Mouse (Mus musculus) MEL (cell line): ENCODE measurements around the gene Rspo1. TPM values are rescaled to one million over a fixed set of nuclear protein-coding genes. Genes with fewer than 3 reads are reported as not detected.

Experiments used
- DNase-seq: peaks from one replicate; pipeline ENCODE4 v3.0.0; 2011; ENCODE audit warnings: low read depth, low spot score
- H3K27ac ChIP-seq: 2 replicates; pipeline ENCODE4 v1.5.1; 2012; ENCODE audit warnings: low read depth, mild to moderate bottlenecking, control low read depth, low read length, moderate library complexity; ENCODE audit not compliant: control insufficient read depth
- H3K27me3 ChIP-seq, 2 experiments: fragments of 150-350 bp in 1 of 2; sonication (generic) in 1 of 2; 2 replicates each; pipeline ENCODE4 v1.6.1; 2012; ENCODE audit warnings: low read length in 2 of 2, mild to moderate bottlenecking in 2 of 2, improper control_type of control experiment in 1 of 2, moderate library complexity in 1 of 2; ENCODE audit not compliant: insufficient read depth in 2 of 2, control insufficient read depth in 1 of 2
- H3K36me3 ChIP-seq, 2 experiments: 2 replicates each; pipeline ENCODE4 v1.6.1; 2012 to 2014; ENCODE audit warnings: low read length in 2 of 2, improper control_type of control experiment in 1 of 2, inconsistent platforms in 1 of 2, mild to moderate bottlenecking in 1 of 2; ENCODE audit not compliant: insufficient read depth in 2 of 2, control insufficient read depth in 1 of 2
- H3K4me1 ChIP-seq, 2 experiments: fragments of 150-350 bp in 1 of 2; sonication (generic) in 1 of 2; 2 replicates each; pipeline ENCODE4 v1.6.1; 2012; ENCODE audit warnings: low read length in 2 of 2, improper control_type of control experiment in 1 of 2, mild to moderate bottlenecking in 1 of 2; ENCODE audit not compliant: insufficient read depth in 2 of 2, control insufficient read depth in 1 of 2
- H3K4me3 ChIP-seq, 2 experiments: fragments of 150-350 bp in 1 of 2; sonication (generic) in 1 of 2; 2 replicates each; pipeline ENCODE4 v1.5.1; 2012; ENCODE audit warnings: low read depth in 2 of 2, low read length in 2 of 2, mild to moderate bottlenecking in 2 of 2, moderate library complexity in 2 of 2, control low read depth in 1 of 2, improper control_type of control experiment in 1 of 2; ENCODE audit not compliant: control insufficient read depth in 1 of 2, insufficient read depth in 1 of 2
- H3K79me2 ChIP-seq: 2 replicates; pipeline ENCODE4 v1.6.1; 2012; ENCODE audit warnings: mild to moderate bottlenecking, low read length, moderate library complexity; ENCODE audit not compliant: control insufficient read depth, poor library complexity, insufficient read depth
- H3K9ac ChIP-seq: 2 replicates; pipeline ENCODE4 v1.6.1; 2012; ENCODE audit warnings: low read depth, mild to moderate bottlenecking, control low read depth, low read length, moderate library complexity; ENCODE audit not compliant: control insufficient read depth, poor library complexity, severe bottlenecking
- H3K9me3 ChIP-seq: fragments of 150-350 bp; sonication (generic); replicated peaks from 2 replicates; pipeline ENCODE4 v1.6.1; 2012; ENCODE audit warnings: mild to moderate bottlenecking, low read length, improper control_type of control experiment, moderate library complexity; ENCODE audit not compliant: insufficient read depth
- BHLHE40 ChIP-seq: IDR thresholded peaks from 2 replicates; pipeline ENCODE4 v1.6.1; 2012; ENCODE audit warnings: low read depth, mild to moderate bottlenecking, inconsistent platforms, low read length, improper control_type of control experiment, borderline replicate concordance
- CHD1 ChIP-seq: IDR thresholded peaks from 2 replicates; pipeline ENCODE4 v1.6.1; 2012; ENCODE audit warnings: low read depth, mild to moderate bottlenecking, inconsistent platforms, low read length, improper control_type of control experiment
- CHD2 ChIP-seq: IDR thresholded peaks from 2 replicates; pipeline ENCODE4 v1.6.1; 2011; ENCODE audit warnings: low read length, improper control_type of control experiment
- KAT2A ChIP-seq: conservative IDR thresholded peaks from 2 replicates; pipeline ENCODE4 v1.6.1; 2012; ENCODE audit warnings: low read depth, low read length, improper control_type of control experiment, inconsistent platforms
- MAFK ChIP-seq: IDR thresholded peaks from 2 replicates; pipeline ENCODE4 v1.6.1; 2011; ENCODE audit warnings: low read depth, mild to moderate bottlenecking, low read length, improper control_type of control experiment, borderline replicate concordance
- MAX ChIP-seq: IDR thresholded peaks from 2 replicates; pipeline ENCODE4 v1.6.1; 2011; ENCODE audit warnings: low read length, improper control_type of control experiment
- MYB ChIP-seq: IDR thresholded peaks from 2 replicates; pipeline ENCODE4 v1.6.1; 2011; ENCODE audit warnings: mild to moderate bottlenecking, low read depth, low read length, improper control_type of control experiment
- NELFE ChIP-seq: IDR thresholded peaks from 2 replicates; pipeline ENCODE4 v1.6.1; 2011; ENCODE audit warnings: low read depth, low read length, improper control_type of control experiment
- POLR2A ChIP-seq, 2 experiments: IDR thresholded peaks; 2 replicates each; pipeline ENCODE4 v1.6.1; 2011 to 2012; ENCODE audit warnings: low read length in 2 of 2, mild to moderate bottlenecking in 2 of 2, control low read depth in 1 of 2, improper control_type of control experiment in 1 of 2, low read depth in 1 of 2, moderate library complexity in 1 of 2; ENCODE audit not compliant: control insufficient read depth in 1 of 2, insufficient read depth in 1 of 2, poor library complexity in 1 of 2
- POLR2AphosphoS2 ChIP-seq: IDR thresholded peaks from 2 replicates; pipeline ENCODE4 v1.6.1; 2011; ENCODE audit warnings: low read length, improper control_type of control experiment
- POLR2AphosphoS5 ChIP-seq: IDR thresholded peaks from 2 replicates; pipeline ENCODE4 v1.6.1; 2012; ENCODE audit warnings: low read depth, borderline replicate concordance, mild to moderate bottlenecking, inconsistent platforms, low read length, moderate library complexity, mixed read lengths
- RAD21 ChIP-seq: IDR thresholded peaks from 2 replicates; pipeline ENCODE4 v1.6.1; 2011; ENCODE audit warnings: mild to moderate bottlenecking, low read depth, low read length, improper control_type of control experiment
- SMC3 ChIP-seq: IDR thresholded peaks from 2 replicates; pipeline ENCODE4 v1.6.1; 2011; ENCODE audit warnings: low read depth, low read length, improper control_type of control experiment
- TAL1 ChIP-seq: IDR thresholded peaks from 2 replicates; pipeline ENCODE4 v1.6.1; 2012; ENCODE audit warnings: mild to moderate bottlenecking, inconsistent platforms, low read length, moderate library complexity, mixed read lengths
- TBP ChIP-seq: IDR thresholded peaks from 2 replicates; pipeline ENCODE4 v1.8.0; 2011; ENCODE audit warnings: low read depth, low read length, improper control_type of control experiment
- ZC3H11A ChIP-seq: IDR thresholded peaks from 2 replicates; pipeline ENCODE4 v1.6.1; 2012; ENCODE audit warnings: low read depth, mild to moderate bottlenecking, inconsistent platforms, low read length, improper control_type of control experiment
- ZKSCAN1 ChIP-seq: IDR thresholded peaks from 2 replicates; pipeline ENCODE4 v1.6.1; 2012; ENCODE audit warnings: low read depth, mild to moderate bottlenecking, inconsistent platforms, low read length, improper control_type of control experiment, moderate library complexity
- ZMIZ1 ChIP-seq: IDR thresholded peaks from 2 replicates; pipeline ENCODE4 v1.6.1; 2012; ENCODE audit warnings: low read depth, mild to moderate bottlenecking, inconsistent platforms, low read length, improper control_type of control experiment, moderate library complexity
- ZNF384 ChIP-seq: IDR thresholded peaks from 2 replicates; pipeline ENCODE4 v1.6.1; 2012; ENCODE audit warnings: low read depth, mild to moderate bottlenecking, inconsistent platforms, low read length, improper control_type of control experiment
- polyA plus RNA-seq, 2 experiments: library from polyadenylated mRNA; stranded (reverse) in 1 of 2; unstranded in 1 of 2; fragments of >175 nt in 1 of 2; fragments of >200 nt in 1 of 2; gene quantifications; 2 replicates each; pipeline versions ENCODE4 v1.2.1 to v1.2.4; 2012; ENCODE audit warnings: low replicate concordance in 2 of 2, low read depth in 1 of 2; ENCODE audit not compliant: insufficient read length in 2 of 2, insufficient read depth in 1 of 2, missing spikeins in 1 of 2
- total RNA-seq: library from RNA; depleted of rRNA; stranded (reverse); fragments of 300-350 nt; gene quantifications from 2 replicates; pipeline ENCODE4 v1.2.3, GENCODE M21; 2012

Rspo1 gene
- total and polyA plus RNA-seq, 3 experiments, result not detected

GRCm38 (mm10) chr4:125004886-125005285 lies 18.7 kb downstream of the Rspo1 start:
- H3K79me2 ChIP-seq, result no peaks in the 10 kb centered on the region
- TF ChIP-seq MAFK (no peak), ZMIZ1 (no peak), BHLHE40 (no peak)
- DNase-seq, result no peak
- peaks cover 0 to 8% of the 10 kb centered on the region in 2 experiments; a peak in 2 of 4 replicates for H3K27me3 ChIP-seq
- H3K4me3 ChIP-seq, result no peak overlapping the region
- H3K36me3 ChIP-seq, result no peaks in the 10 kb centered on the region
- no peak overlapping the region for H3K27ac ChIP-seq
- no peak overlapping the region for H3K9ac ChIP-seq
- H3K9me3 ChIP-seq, result no peaks in the 10 kb centered on the region
- no peaks in the 10 kb centered on the region for H3K4me1 ChIP-seq

- H3K27me3 ChIP-seq, result peaks cover 0 to 7% of the 10 kb centered on the region in 2 experiments; a peak in 2 of 4 replicates
- no peak for DNase-seq
- H3K4me1 ChIP-seq, result no peaks in the 10 kb centered on the region
- no peak overlapping the region for H3K9ac ChIP-seq
- no peaks in the 10 kb centered on the region for H3K79me2 ChIP-seq
- TF ChIP-seq POLR2A (IDR thresholded peaks at IDR 0.05; ENCODE audit: control insufficient read depth in 1 of 2, insufficient read depth in 1 of 2, low read depth in 1 of 2, low read length in 2 of 2, poor library complexity in 1 of 2) (no peak), SMC3 (no peak), ZKSCAN1 (no peak), KAT2A (no peak), CHD2 (no peak), TBP (no peak), CHD1 (no peak), POLR2AphosphoS2 (no peak), ZC3H11A (no peak), MAX (no peak), TAL1 (no peak), ZNF384 (no peak), MYB (no peak), NELFE (no peak), POLR2AphosphoS5 (no peak), RAD21 (no peak)
- no peak overlapping the region for H3K27ac ChIP-seq
- H3K9me3 ChIP-seq, result no peaks in the 10 kb centered on the region
- no peaks in the 10 kb centered on the region for H3K36me3 ChIP-seq
- no peak overlapping the region for H3K4me3 ChIP-seq
These were observed 21.2 kb downstream of the Rspo1 start for GRCm38 (mm10) chr4:125007460-125007859.
